Mouse (Mus musculus): Measurements from ENCODE around the gene Slc9a2. TPM values are rescaled to one million over a fixed set of nuclear protein-coding genes. Genes with fewer than 3 reads are reported as not detected.
A peak's percentile ranks its signal among the peaks of the same experiment; 100 is the strongest.
"Not testable (repeated sequence)": the region's sequence is repeated elsewhere in the genome, so short reads cannot be mapped to it uniquely, and the experiment has no call there.

The Slc9a2 gene
- polyA plus RNA-seq, 1 experiment, result 2.9 TPM

DNA sequence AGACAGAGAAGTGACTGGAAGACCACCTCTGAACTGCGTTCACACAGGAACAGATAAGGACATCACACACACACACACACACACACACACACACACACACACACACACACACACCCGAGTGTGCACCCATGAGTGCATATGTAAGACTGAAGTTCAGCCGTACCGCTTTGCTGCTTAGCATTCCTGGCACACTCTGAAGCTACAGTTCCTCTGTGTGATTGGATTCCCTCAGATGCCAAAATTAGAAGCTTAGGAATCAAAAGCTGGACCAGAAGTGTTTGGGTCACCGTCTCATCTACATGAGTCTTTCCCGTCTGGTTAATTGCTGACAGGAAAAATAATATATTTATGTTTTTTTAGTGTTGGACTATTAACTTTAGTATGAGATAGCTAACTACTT is 19.5 kb upstream of the Slc9a2 start:
- Histone ChIP-seq H3K27ac (ENCODE audit: insufficient read depth, low read length) (no peak overlapping the region), H3K4me1 (ENCODE audit: control insufficient read depth, insufficient read depth, low read length) (no peaks in the 10 kb centered on the region), H3K4me3 (ENCODE audit: insufficient read depth, low read length) (no peak overlapping the region)
- no peak for TF ChIP-seq POLR2A (IDR thresholded peaks at IDR 0.05; ENCODE audit: extremely low read depth, insufficient read depth, low read length)
- TF ChIP-seq CTCF (IDR thresholded peaks at IDR 0.05; ENCODE audit: extremely low read depth, insufficient read depth, low read length), result no peak

DNA sequence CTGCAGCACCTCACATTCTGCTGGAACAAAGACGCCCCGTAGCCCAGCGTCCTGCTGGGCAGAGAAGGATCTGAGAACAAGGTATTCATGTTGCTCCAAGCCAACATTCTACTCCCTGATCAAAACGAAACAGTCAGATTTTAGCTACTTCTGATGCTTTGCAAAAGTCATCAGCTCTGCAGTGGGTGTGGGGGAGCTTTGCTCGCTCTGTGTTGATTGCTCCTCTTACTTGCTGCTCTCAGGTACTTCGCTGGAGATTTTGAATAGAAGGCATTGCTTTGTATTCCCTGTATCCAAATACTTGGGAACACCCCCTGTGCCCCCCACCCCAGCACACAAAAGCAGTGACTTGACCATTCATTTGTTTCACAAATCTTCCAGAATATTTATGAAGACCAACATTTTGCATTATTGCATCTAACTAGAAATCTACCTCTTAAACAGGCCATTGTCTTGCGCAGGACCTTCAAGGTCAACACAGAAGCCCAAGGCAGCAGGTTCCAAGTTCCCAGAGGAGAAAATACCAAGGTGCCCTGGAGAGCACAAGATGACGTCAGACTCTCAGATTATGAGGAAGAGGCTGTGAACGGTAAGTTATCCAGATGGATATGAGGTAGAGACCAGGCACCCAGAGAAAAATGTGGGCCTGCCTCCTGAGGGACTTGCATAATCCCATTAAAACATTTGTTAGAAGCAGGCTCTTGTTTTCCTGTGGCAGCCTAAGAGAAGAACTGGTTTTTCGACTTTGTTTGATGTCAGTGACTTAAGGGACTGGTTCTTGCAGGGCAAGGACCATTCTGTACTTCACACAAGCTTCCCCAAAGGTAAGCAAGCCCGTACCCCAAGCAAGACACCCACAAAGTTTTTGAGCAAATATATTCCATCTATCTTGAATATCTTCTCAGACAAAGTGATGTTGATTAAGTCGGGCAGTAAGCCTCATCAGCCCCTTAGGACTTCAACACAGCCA is 14.7 kb upstream of the Slc9a2 start:
- no peak overlapping the region for H3K4me3 ChIP-seq (ENCODE audit: insufficient read depth, low read length)
- no peak overlapping the region for H3K27ac ChIP-seq (ENCODE audit: insufficient read depth, low read length)
- H3K4me1 ChIP-seq (ENCODE audit: control insufficient read depth, insufficient read depth, low read length), result no peaks in the 10 kb centered on the region
- TF ChIP-seq POLR2A (IDR thresholded peaks at IDR 0.05; ENCODE audit: extremely low read depth, insufficient read depth, low read length) (no peak), CTCF (IDR thresholded peaks at IDR 0.05; ENCODE audit: extremely low read depth, insufficient read depth, low read length) (no peak)

DNA sequence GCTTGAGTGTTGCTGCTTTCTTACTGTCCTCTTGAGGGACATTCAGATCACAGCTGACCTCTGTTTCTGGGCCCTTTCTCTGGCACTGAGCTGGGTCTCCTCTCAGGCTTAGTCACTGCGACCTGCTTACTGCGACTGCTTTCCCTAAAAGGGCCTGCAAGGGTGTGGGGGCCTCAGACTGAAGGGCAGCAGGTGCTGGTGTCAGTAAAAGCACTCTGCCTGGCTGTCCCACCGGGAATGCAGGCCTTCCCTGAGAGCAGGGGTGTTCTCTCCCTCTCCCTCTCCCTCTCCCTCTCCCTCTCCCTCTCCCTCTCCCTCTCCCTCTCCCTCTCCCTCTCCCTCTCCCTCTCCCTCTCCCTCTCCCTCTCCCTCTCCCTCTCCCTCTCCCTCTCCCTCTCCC is 12.9 kb upstream of the Slc9a2 start:
- H3K4me1 ChIP-seq (ENCODE audit: control insufficient read depth, insufficient read depth, low read length); H3K4me3 ChIP-seq (ENCODE audit: insufficient read depth, low read length); H3K27ac ChIP-seq (ENCODE audit: insufficient read depth, low read length): not testable (repeated sequence)

DNA sequence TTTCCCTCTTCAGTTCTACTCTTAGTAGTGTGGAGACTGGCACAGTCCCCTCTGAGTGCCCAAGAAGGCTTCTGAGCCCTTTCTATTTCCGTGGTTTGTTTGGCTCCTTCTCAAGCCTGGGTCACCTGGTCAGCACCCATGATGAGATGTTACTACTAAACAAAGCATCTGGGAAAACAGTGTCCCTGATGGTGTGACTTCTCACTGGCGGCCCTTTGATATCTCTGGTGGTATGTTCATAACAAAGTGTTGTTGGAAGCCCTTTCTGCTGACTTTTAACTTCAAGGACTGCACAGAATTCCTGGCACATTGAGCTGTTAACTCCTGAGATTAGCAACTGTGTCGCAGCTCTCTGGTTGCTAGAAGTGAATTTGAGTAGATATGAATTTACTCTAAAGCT is 10.3 kb upstream of the Slc9a2 start:
- H3K4me3 ChIP-seq (ENCODE audit: insufficient read depth, low read length), result no peak overlapping the region
- no peaks in the 10 kb centered on the region for H3K4me1 ChIP-seq (ENCODE audit: control insufficient read depth, insufficient read depth, low read length)
- H3K27ac ChIP-seq (ENCODE audit: insufficient read depth, low read length), result no peak overlapping the region
- TF ChIP-seq POLR2A (IDR thresholded peaks at IDR 0.05; ENCODE audit: extremely low read depth, insufficient read depth, low read length) (no peak), CTCF (IDR thresholded peaks at IDR 0.05; ENCODE audit: extremely low read depth, insufficient read depth, low read length) (no peak)

DNA sequence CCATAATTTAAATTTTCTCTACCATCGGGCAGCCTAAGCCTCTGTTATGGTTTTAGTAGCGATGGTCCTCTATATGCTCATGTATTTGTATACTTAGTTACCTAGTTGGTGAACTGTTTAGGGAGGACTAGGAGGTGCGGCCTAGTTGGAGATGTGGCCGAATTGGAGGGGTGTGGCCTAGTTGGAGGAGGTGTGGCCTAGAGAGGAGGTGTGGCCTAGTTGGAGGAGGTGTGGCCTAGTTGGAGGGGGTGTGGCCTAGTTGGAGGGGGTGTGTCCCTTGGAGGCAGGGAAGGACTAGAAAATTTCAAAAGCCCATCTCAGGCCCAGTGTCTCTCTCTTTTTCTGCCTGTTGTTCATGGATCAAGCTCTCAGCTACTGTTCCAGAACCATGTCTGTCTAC is 8.9 kb upstream of the Slc9a2 start:
- Histone ChIP-seq H3K4me1 (ENCODE audit: control insufficient read depth, insufficient read depth, low read length) (no peaks in the 10 kb centered on the region), H3K4me3 (ENCODE audit: insufficient read depth, low read length) (no peak overlapping the region), H3K27ac (ENCODE audit: insufficient read depth, low read length) (no peak overlapping the region)
- TF ChIP-seq POLR2A (IDR thresholded peaks at IDR 0.05; ENCODE audit: extremely low read depth, insufficient read depth, low read length) (no peak), CTCF (IDR thresholded peaks at IDR 0.05; ENCODE audit: extremely low read depth, insufficient read depth, low read length) (no peak)

DNA sequence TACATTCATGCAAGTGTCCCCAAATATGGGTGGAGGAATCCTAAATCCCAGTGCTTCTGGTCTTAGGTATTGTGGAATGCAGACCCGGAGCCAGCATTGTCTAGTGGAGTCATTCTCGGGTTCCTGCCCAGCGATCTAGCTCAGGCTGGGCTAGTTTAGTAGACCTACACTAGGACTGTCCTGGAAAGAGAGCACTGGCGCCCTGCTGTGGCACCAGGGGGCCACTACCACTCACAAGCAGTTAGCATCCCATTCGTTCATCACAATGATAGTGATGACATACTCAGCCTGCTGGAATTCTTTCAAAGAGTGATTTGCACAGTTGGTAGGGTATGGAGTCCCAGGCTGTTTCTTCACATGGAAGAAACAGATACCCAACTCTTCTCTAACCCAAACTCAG is 3.1 kb upstream of the Slc9a2 start:
- no peak overlapping the region for H3K4me3 ChIP-seq (ENCODE audit: insufficient read depth, low read length)
- no peak for TF ChIP-seq POLR2A (IDR thresholded peaks at IDR 0.05; ENCODE audit: extremely low read depth, insufficient read depth, low read length)
- no peak for TF ChIP-seq CTCF (IDR thresholded peaks at IDR 0.05; ENCODE audit: extremely low read depth, insufficient read depth, low read length)
- H3K27ac ChIP-seq (ENCODE audit: insufficient read depth, low read length), result no peak overlapping the region
- H3K4me1 ChIP-seq (ENCODE audit: control insufficient read depth, insufficient read depth, low read length), result no peaks in the 10 kb centered on the region; the same call in 1 of the 2 replicates

DNA sequence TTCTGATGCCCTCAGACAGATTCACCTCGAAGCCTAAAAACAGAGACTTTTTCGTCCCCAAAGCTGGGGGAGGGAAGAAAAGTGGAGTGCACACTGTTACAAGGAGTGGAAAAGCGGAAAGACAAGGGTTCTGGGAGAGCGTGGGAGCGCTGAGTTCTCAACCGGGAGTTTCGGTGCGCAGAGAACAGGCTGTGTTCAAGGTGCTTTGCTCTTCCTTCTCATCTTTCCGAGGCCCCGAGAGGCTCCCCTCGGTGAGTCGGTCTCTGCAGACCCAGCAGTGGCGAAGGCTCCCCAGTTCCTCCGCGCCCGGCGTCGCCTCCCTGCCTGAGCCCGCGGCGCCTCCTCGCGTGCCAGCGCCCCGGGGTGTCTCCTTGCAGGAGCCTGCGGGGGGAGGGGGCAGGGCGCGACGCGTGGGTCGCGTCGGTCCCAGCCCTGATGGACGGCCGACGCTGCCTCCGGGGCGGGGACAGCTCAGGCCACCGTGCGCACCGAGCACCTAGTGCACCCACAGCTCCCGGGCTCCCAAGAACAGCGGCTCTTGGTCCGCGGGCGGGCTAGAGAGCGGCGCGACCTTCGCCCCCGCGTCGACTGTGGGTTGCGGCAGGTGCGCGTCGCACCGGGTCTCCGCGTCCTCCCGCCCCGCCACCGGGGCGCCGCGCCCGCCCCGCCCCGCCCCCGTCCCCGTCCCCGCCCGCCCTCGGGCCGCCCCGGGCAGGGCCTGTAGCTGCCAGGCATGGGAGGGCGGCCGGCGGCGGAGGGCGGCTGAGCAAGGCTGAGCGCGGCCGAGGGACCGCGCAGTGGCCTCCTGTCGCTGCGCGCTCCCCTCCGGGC is 709 bp downstream of the Slc9a2 start:
- TF ChIP-seq POLR2A (IDR thresholded peaks at IDR 0.05; ENCODE audit: extremely low read depth, insufficient read depth, low read length), result no peak
- TF ChIP-seq CTCF (IDR thresholded peaks at IDR 0.05; ENCODE audit: extremely low read depth, insufficient read depth, low read length), result no peak
- Histone ChIP-seq H3K4me3 (ENCODE audit: insufficient read depth, low read length) (peak overlapping the region; percentile 56), H3K4me1 (ENCODE audit: control insufficient read depth, insufficient read depth, low read length) (no peaks in the 10 kb centered on the region; the same call in 1 of the 2 replicates), H3K27ac (ENCODE audit: insufficient read depth, low read length) (peak overlapping the region; percentile 69; the same call in 1 of the 2 replicates)

DNA sequence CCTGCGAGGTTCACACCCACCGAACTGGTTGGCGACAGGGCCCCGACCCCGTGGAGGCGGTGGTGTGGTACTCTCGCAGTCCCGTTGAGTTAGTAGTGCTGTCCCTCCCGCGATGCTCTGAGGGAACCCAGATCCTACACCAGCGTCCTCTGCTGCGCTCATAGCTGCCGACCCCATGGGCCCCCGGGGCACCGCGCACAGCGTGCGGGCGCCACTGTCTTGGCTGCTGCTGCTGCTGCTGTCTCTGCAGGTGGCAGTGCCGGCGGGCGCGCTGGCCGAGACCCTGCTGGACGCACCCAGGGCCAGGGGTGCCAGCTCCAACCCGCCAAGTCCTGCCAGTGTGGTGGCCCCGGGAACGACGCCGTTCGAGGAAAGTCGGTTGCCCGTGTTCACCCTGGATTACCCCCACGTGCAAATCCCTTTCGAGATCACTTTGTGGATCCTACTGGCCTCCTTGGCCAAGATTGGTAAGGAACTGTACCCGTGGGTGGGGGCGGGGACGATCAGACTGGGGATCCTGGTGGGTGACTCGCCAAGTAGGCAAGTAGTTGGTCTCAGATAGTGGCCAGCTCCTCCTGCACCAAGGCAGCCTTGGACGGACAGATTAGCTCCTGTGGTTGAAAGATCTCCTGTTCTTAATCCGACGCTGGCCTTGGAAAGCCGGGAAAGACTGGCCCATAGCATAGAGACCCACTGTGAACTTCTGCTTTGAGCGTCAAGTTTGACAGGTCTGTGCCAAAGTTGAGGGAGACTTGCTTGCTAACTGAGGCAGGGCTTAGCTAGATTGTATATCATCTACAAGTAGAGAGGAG is 1.5 kb downstream of the Slc9a2 start:
- H3K4me1 ChIP-seq (ENCODE audit: control insufficient read depth, insufficient read depth, low read length), result no peaks in the 10 kb centered on the region; the same call in 1 of the 2 replicates
- no peak overlapping the region for H3K27ac ChIP-seq (ENCODE audit: insufficient read depth, low read length)
- peak overlapping the region; percentile 56 for H3K4me3 ChIP-seq (ENCODE audit: insufficient read depth, low read length)
- TF ChIP-seq CTCF (IDR thresholded peaks at IDR 0.05; ENCODE audit: extremely low read depth, insufficient read depth, low read length) (no peak), POLR2A (IDR thresholded peaks at IDR 0.05; ENCODE audit: extremely low read depth, insufficient read depth, low read length) (no peak)

DNA sequence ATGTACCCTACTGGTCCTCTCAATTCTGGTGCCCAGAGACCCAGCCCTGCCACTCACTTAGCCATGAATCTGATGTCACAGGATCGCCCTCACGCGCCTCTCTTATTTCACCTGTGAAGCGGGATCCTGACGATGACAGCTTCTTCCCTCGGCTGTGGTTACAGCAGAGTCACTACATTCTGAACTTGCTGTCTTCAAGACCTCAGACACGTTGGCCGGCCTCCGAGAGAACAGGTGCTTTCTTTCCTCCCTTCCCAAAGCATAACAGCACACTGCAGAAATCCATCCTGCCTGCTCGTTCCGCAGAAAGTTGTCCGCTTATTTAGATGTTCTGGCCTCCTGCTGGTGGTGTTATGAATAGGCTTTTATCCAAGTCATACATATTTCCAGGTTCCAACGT is 13.9 kb downstream of the Slc9a2 start:
- no peak for TF ChIP-seq CTCF (IDR thresholded peaks at IDR 0.05; ENCODE audit: extremely low read depth, insufficient read depth, low read length)
- TF ChIP-seq POLR2A (IDR thresholded peaks at IDR 0.05; ENCODE audit: extremely low read depth, insufficient read depth, low read length), result no peak
- no peak overlapping the region for H3K27ac ChIP-seq (ENCODE audit: insufficient read depth, low read length)
- no peaks in the 10 kb centered on the region for H3K4me1 ChIP-seq (ENCODE audit: control insufficient read depth, insufficient read depth, low read length)
- H3K4me3 ChIP-seq (ENCODE audit: insufficient read depth, low read length), result no peak overlapping the region
